Mouse (Mus musculus) myocyte (in vitro differentiated cells): ENCODE data around the gene Csmd2. TPM values are rescaled to one million over a fixed set of nuclear protein-coding genes. Genes with fewer than 3 reads are reported as not detected.

ENCODE experiments used
- H3K27me3 ChIP-seq: one replicate; pipeline ENCODE4 v1.6.1; 2011; ENCODE audit not compliant: control insufficient read depth, insufficient read depth, insufficient read length
- H3K36me3 ChIP-seq: one replicate; pipeline ENCODE4 v1.6.1; 2011; ENCODE audit not compliant: control insufficient read depth, insufficient read depth
- H3K4me2 ChIP-seq: one replicate; pipeline ENCODE4 v1.6.1; 2011; ENCODE audit warnings: low read depth, control low read depth
- H3K4me3 ChIP-seq: one replicate; pipeline ENCODE4 v1.5.1; 2011; ENCODE audit warnings: mild to moderate bottlenecking, control low read depth, moderate library complexity
- H3K79me2 ChIP-seq: one replicate; pipeline ENCODE4 v1.6.1; 2011; ENCODE audit not compliant: control insufficient read depth, insufficient read depth
- H3ac ChIP-seq: one replicate; pipeline ENCODE4 v1.6.1; 2011; ENCODE audit not compliant: control insufficient read depth, insufficient read length
- CEBPB ChIP-seq: IDR thresholded peaks from 2 replicates; pipeline ENCODE4 v1.6.1; 2011; ENCODE audit warnings: mild to moderate bottlenecking, moderate library complexity; ENCODE audit not compliant: poor library complexity, insufficient read depth, severe bottlenecking
- E2F4 ChIP-seq: IDR thresholded peaks from one replicate; pipeline ENCODE4 v1.6.1; 2011; ENCODE audit warnings: mild to moderate bottlenecking, control low read depth, moderate library complexity; ENCODE audit not compliant: insufficient read depth
- MAX ChIP-seq: IDR thresholded peaks from one replicate; pipeline ENCODE4 v1.6.1; 2011; ENCODE audit warnings: low read depth, mild to moderate bottlenecking, control low read depth
- MYOD1 ChIP-seq, 3 experiments: IDR thresholded peaks; one replicate each; pipeline ENCODE4 v1.6.1; 2011; ENCODE audit warnings: control low read depth in 2 of 3, low read depth in 2 of 3, mild to moderate bottlenecking in 2 of 3, moderate library complexity in 1 of 3; ENCODE audit not compliant: insufficient read length in 2 of 3, control insufficient read depth in 1 of 3
- MYOG ChIP-seq, 3 experiments: IDR thresholded peaks; one replicate each; pipeline ENCODE4 v1.6.1; 2011; ENCODE audit warnings: control low read depth in 2 of 3, low read depth in 2 of 3, mild to moderate bottlenecking in 2 of 3; ENCODE audit not compliant: insufficient read length in 2 of 3, control insufficient read depth in 1 of 3, insufficient read depth in 1 of 3
- POLR2A ChIP-seq: IDR thresholded peaks from one replicate; pipeline ENCODE4 v1.6.1; 2011; ENCODE audit warnings: low read depth, mild to moderate bottlenecking, control low read depth, moderate library complexity; ENCODE audit not compliant: insufficient read length
- POLR2AphosphoS2 ChIP-seq: IDR thresholded peaks from one replicate; pipeline ENCODE4 v1.6.1; 2011; ENCODE audit warnings: low read depth, control low read depth; ENCODE audit not compliant: insufficient read length
- REST ChIP-seq: IDR thresholded peaks from one replicate; pipeline ENCODE4 v1.6.1; 2011; ENCODE audit warnings: mild to moderate bottlenecking, control low read depth, moderate library complexity; ENCODE audit not compliant: insufficient read depth, insufficient read length
- SRF ChIP-seq: IDR thresholded peaks from one replicate; pipeline ENCODE4 v1.6.1; 2011; ENCODE audit warnings: low read depth; ENCODE audit not compliant: control insufficient read depth, insufficient read length
- TCF12 ChIP-seq: IDR thresholded peaks from one replicate; pipeline ENCODE4 v1.6.1; 2011; ENCODE audit warnings: mild to moderate bottlenecking, control low read depth; ENCODE audit not compliant: poor library complexity, insufficient read depth, severe bottlenecking
- TCF3 ChIP-seq: IDR thresholded peaks from one replicate; pipeline ENCODE4 v1.6.1; 2011; ENCODE audit warnings: low read depth, control low read depth; ENCODE audit not compliant: insufficient read length
- USF1 ChIP-seq: IDR thresholded peaks from one replicate; pipeline ENCODE4 v1.6.1; 2011; ENCODE audit warnings: low read depth, mild to moderate bottlenecking, control low read depth, moderate library complexity
- polyA plus RNA-seq: library from polyadenylated mRNA; unstranded; fragments of >200 nt; fragmentation: generic; extraction: Trizol; gene quantifications from one replicate; pipeline ENCODE4 v1.2.1, GENCODE M21; 2012; ENCODE audit warnings: missing spikeins

The Csmd2 gene
- polyA plus RNA-seq, 1 experiment = not detected

DNA sequence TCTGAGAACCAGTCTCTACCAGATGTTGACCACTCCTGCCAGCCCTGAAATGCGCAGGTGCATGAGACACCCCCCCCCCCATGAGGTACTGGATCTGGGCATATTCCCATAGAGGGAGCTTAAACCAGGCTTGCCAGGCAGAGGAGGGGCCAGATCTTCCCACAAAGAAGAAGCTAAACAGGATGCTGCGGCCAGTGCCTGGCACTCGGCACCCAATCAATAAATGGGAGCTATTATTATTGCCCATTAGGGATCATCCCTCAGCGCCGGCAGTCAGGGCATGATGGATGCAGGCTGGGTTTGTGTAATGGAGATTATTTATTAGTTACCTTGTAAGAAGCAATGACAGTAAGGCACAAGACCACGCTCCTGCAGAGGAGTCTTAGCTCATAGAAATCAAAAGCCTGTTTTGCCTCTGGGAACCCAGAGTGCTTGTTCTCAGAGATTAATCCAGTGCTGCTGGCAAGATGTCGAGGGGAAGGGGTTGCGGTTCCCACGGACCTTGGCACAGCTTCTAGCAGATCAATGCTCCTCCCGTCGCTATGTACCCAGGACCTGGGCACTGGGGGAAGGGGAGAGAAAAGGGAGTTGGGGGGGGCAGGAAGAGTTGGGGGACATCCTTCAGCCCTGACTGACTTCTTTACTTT is 146.8 kb downstream of the Csmd2 start:
- TF ChIP-seq REST (no peak), USF1 (no peak), E2F4 (no peak), MYOD1 (IDR thresholded peaks at IDR 0.05; ENCODE audit: control insufficient read depth in 1 of 3, insufficient read length in 2 of 3, low read depth in 2 of 3) (no peak), TCF12 (no peak), TCF3 (no peak)
- Histone ChIP-seq H3K27me3 (no peaks in the 10 kb centered on the region), H3K36me3 (no peaks in the 10 kb centered on the region), H3K4me3 (no peak overlapping the region), H3ac (no peak overlapping the region), H3K4me2 (no peak overlapping the region), H3K79me2 (no peaks in the 10 kb centered on the region)

DNA sequence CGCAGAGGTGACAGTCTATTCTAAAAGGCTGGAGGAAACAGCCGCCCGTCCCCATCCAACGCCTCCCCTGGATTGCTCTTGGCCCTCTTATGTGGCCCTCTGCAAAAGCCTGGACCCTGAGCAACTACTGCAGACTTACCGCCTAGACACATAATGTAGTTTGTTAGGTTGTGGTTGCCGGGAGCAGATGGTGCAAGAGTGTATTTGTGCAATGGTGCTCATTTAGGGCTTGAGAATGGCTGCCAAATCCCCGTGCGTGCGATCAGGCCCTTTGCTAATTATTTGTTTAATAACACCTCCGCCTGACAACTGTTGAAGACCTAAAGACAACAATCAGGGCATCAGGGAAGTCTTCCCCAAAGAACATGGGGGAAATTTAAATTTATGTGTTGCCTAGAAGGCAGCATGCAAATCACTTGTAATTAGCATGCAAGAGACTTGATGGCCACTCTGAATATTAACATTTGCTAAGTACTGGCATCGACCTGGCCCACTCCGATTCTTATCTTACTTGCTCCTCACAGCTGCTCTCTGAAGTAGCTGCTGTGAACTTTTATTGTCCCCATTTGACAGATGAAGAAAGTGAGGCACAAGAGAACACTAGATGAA is 147.5 kb downstream of the Csmd2 start:
- no peaks in the 10 kb centered on the region for H3K36me3 ChIP-seq
- H3K79me2 ChIP-seq = no peaks in the 10 kb centered on the region
- H3K4me3 ChIP-seq = no peak overlapping the region

DNA sequence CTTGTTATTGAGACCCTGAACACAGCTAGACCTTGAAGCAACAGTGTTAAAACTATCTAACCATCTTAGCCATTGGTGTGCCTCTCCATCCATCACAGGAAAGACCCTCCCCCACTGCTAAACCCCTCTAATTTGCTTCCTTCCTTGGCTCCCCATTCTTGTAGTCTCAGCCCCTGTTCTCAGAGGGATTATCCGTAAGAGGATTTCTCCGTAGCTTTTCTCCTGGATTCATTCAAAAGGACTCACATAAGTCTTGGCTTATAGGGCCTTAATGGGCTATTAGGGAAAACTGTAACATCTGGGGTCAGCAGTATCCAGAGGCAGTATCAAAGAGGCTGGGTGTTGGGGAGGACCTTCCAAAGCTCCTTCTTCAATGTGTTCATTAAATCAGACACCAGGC is 152.3 kb downstream of the Csmd2 start:
- no peak overlapping the region for H3ac ChIP-seq
- H3K27me3 ChIP-seq = no peaks in the 10 kb centered on the region
- H3K79me2 ChIP-seq = no peaks in the 10 kb centered on the region
- H3K36me3 ChIP-seq = no peaks in the 10 kb centered on the region
- no peak for TF ChIP-seq TCF3
- TF ChIP-seq REST = no peak
- no peak for TF ChIP-seq POLR2A
- no peak for TF ChIP-seq CEBPB
- TF ChIP-seq USF1 = no peak
- TF ChIP-seq SRF = no peak
- TF ChIP-seq POLR2AphosphoS2 = no peak
- TF ChIP-seq MYOD1 (IDR thresholded peaks at IDR 0.05; ENCODE audit: control insufficient read depth in 1 of 3, insufficient read length in 2 of 3, low read depth in 2 of 3) = no peak
- no peak for TF ChIP-seq MYOG (IDR thresholded peaks at IDR 0.05; ENCODE audit: control insufficient read depth in 1 of 3, insufficient read depth in 1 of 3, insufficient read length in 2 of 3, low read depth in 2 of 3)
- no peak for TF ChIP-seq TCF12
- no peak for TF ChIP-seq E2F4
- TF ChIP-seq MAX = no peak
- H3K4me3 ChIP-seq = no peak overlapping the region
- H3K4me2 ChIP-seq = no peak overlapping the region

More for the DNA sequence above, 147.5 kb downstream of the Csmd2 start:
- Histone ChIP-seq H3K4me2 (no peak overlapping the region), H3ac (no peak overlapping the region), H3K27me3 (no peaks in the 10 kb centered on the region)
- TF ChIP-seq MYOD1 (IDR thresholded peaks at IDR 0.05; ENCODE audit: control insufficient read depth in 1 of 3, insufficient read length in 2 of 3, low read depth in 2 of 3) = no peak
- TF ChIP-seq MAX = no peak
- TF ChIP-seq MYOG (IDR thresholded peaks at IDR 0.05; ENCODE audit: control insufficient read depth in 1 of 3, insufficient read depth in 1 of 3, insufficient read length in 2 of 3, low read depth in 2 of 3) = no peak
- no peak for TF ChIP-seq TCF3

DNA sequence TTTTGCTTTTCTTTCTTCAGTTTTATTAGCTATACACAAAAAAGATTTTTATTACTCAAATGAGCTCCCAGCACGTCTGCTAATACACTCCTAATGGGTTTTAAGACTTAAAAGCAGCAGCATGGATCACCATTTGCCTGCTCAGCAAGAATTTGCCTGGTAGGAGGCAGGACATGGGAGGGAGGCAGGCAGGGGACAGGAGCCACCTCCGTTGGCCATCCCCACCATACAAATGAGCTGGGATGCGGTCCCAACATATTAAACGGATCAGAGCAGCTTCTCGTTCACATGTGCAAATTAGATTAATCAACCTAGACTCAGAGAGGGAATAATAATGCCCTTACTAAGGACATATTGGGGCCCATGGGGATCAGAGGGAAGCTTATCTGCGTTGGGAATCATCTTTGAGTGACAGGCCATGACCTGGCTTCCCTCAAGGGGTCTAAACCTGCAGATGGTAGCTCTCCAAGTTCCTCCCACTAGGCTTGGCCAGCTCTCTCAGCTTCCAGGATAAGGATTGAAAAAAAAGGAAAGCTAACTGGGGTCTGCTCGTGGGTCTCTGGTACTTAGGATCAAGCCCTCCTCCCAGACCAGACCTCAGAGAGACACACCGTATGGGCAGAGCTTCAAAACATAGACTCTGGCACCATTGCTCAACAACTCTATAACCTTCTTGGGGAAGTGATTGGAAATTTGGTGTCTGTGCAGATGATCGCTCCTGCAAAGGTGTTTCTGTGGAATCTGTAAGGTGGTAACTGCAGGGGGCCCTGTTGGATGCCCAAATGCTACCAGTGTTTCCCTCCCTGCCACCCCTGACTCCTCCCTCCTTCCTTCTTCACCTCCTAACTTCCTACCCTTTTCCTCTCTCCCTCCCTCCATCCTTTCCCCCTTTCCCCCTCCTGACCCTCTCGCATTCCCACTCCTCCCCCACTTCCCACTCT is 153.8 kb downstream of the Csmd2 start:
- Histone ChIP-seq H3K4me3 (no peak overlapping the region), H3K36me3 (no peaks in the 10 kb centered on the region), H3ac (no peak overlapping the region), H3K4me2 (no peak overlapping the region), H3K79me2 (no peaks in the 10 kb centered on the region), H3K27me3 (no peaks in the 10 kb centered on the region)
- no peak for TF ChIP-seq TCF12
- no peak for TF ChIP-seq TCF3
- TF ChIP-seq MYOG (IDR thresholded peaks at IDR 0.05; ENCODE audit: control insufficient read depth in 1 of 3, insufficient read depth in 1 of 3, insufficient read length in 2 of 3, low read depth in 2 of 3) = no peak
- TF ChIP-seq POLR2AphosphoS2 = no peak
- TF ChIP-seq E2F4 = no peak
- no peak for TF ChIP-seq SRF
- TF ChIP-seq USF1 = no peak
- TF ChIP-seq POLR2A = no peak
- TF ChIP-seq MAX = no peak
- no peak for TF ChIP-seq REST
- no peak for TF ChIP-seq CEBPB
- no peak for TF ChIP-seq MYOD1 (IDR thresholded peaks at IDR 0.05; ENCODE audit: control insufficient read depth in 1 of 3, insufficient read length in 2 of 3, low read depth in 2 of 3)

DNA sequence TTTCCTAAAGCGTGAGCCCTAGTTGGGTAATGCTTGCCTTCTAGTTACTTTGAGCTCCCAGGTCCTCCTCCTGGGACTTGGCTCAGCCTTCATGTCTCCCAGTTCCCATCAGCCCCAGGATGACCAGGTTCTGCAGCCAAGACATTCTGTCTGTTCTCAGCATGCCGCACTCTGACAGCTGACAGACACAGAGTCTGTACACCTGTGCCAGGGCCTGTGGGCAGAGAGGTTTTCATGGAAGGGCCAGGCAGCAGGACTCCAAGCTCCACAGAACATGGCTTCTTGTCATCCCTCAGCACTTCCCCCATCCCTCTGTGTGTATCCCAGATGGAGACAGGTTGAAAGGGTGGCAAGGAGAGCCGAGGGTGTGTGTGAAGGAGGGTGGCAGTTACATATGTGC is 154.6 kb downstream of the Csmd2 start:
- TF ChIP-seq SRF = no peak
- no peak for TF ChIP-seq MAX
- TF ChIP-seq POLR2AphosphoS2 = no peak
- TF ChIP-seq MYOD1 (IDR thresholded peaks at IDR 0.05; ENCODE audit: control insufficient read depth in 1 of 3, insufficient read length in 2 of 3, low read depth in 2 of 3) = no peak
- no peak for TF ChIP-seq REST
- Histone ChIP-seq H3K27me3 (no peaks in the 10 kb centered on the region), H3ac (no peak overlapping the region), H3K36me3 (no peaks in the 10 kb centered on the region), H3K4me3 (no peak overlapping the region), H3K4me2 (no peak overlapping the region), H3K79me2 (no peaks in the 10 kb centered on the region)
